Mouse (Mus musculus) stomach, postnatal 0 days (tissue): ENCODE measurements around the gene Mpp1.

ENCODE experiments used
- CTCF ChIP-seq: IDR thresholded peaks from 2 replicates; pipeline ENCODE4 v1.5.1; 2016; ENCODE audit warnings: antibody characterized with exemption, low read depth, mild to moderate bottlenecking, moderate library complexity
- EP300 ChIP-seq: optimal IDR thresholded peaks from 2 replicates; pipeline ENCODE3; 2016; ENCODE audit warnings: antibody characterized with exemption

GRCm38 (mm10) chrX:75096163-75096770 lies 34.5 kb downstream of the Mpp1 start:
- no peak for TF ChIP-seq CTCF
- TF ChIP-seq EP300 = no peak
